Mouse (Mus musculus) C3H10T1/2 (cell line): ENCODE data around the gene Syt6. TPM values are rescaled to one million over a fixed set of nuclear protein-coding genes. Genes with fewer than 3 reads are reported as not detected.

Experiments used
- polyA plus RNA-seq, 2 experiments: library from polyadenylated mRNA; unstranded; fragments of >200 nt; fragmentation: generic; extraction: Trizol; gene quantifications; one replicate each; pipeline ENCODE4 v1.2.1; 2012; ENCODE audit warnings: missing spikeins in 2 of 2

Syt6 gene
- under 1 TPM in 1 of 2 experiments, not detected in 1; 0.02 TPM for polyA plus RNA-seq

DNA sequence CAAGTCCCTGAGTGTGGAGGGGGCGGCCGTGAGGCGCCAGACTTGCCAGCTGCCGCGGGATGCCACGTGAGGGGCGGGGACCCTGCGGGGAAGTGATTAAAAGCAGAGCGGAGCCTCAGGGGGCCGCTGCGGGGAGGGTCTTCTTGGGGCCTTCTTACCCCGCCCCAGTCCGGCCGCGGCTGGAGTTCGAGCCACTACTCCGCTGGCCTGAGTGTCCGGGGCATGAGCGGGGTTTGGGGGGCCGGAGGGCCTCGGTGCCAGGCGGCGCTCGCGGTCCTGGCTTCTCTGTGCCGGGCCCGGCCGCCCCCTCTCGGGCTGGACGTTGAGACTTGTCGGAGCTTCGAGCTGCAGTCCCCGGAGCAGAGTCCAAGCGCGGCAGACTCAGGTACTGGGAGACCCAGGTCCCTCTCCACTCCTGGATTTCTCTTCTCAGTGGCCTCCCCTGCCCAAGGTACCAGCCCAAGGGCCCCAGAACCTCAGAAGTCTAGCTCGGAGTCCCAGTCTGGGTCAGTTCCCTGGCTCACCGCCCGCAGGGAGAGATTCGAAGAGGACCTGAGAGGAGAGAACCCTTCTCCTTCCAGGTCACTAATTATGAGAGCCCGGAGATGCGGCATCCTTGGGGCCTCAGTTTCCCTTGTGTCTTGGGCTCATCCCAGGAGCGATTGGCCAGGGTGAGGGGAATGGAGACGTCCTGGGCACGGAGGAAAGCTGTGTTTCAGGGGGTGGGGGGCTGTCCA is at the start of gene Syt6:
TSS of gene Syt6 (plus strand) at position 76 of the 737 bp plus-strand sequence.

DNA sequence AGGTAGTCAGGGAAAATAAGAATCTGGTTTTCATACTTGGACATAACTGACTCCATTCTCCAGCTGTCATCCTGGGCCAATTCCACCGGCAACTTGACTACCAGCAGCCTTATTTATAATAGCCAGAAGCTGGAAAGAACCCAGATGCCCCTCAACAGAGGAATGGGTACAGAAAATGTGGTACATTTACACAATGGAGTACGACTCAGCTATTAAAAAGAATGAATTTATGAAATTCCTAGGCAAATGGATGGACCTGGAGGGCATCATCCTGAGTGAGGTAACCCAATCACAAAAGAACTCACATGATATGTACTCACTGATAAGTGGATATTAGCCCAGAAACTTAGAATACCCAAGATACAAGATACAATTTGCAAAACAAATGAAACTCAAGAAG is 70.9 kb downstream of the Syt6 start, which contains the start of gene Atg4a-ps:
TSS of gene Atg4a-ps (minus strand) at position 101 of the 400 bp plus-strand sequence.

Other genes with a start within 250 kb of the Syt6 start
- gene Atg4a-ps, start 70.8 kb downstream of the Syt6 start, polyA plus RNA-seq = under 1 TPM in 1 of 2 experiments, not detected in 1; 0.09 TPM
- 10 to 100 TPM in 1 of 2 experiments, 1 to 10 TPM in 1; 4.1 to 29.3 TPM for gene Olfml3, start 162.8 kb downstream of the Syt6 start, polyA plus RNA-seq
- gene Gm10964, start 164.1 kb downstream of the Syt6 start, polyA plus RNA-seq = not detected
- gene Hipk1, start 216.3 kb downstream of the Syt6 start, polyA plus RNA-seq = 1 to 10 TPM in 1 of 2 experiments, under 1 TPM in 1; 0.92 to 8.0 TPM
- 1 to 10 TPM; 2.3 to 3.0 TPM for gene Dclre1b, start 234.2 kb downstream of the Syt6 start, polyA plus RNA-seq
- 10 to 100 TPM in 1 of 2 experiments, 1 to 10 TPM in 1; 1.3 to 10.8 TPM for gene Ap4b1, start 234.3 kb downstream of the Syt6 start, polyA plus RNA-seq
- under 1 TPM; 0.01 to 0.15 TPM for gene Gm43064, start 234.3 kb downstream of the Syt6 start, polyA plus RNA-seq